Mouse (Mus musculus): Measurements from ENCODE around the gene Sfxn5. TPM values are rescaled to one million over a fixed set of nuclear protein-coding genes. Genes with fewer than 3 reads are reported as not detected.
A peak's percentile ranks its signal among the peaks of the same experiment; 100 is the strongest.

The Sfxn5 gene
- polyA plus RNA-seq, 1 experiment from 2014 or later, result 15.8 TPM

DNA sequence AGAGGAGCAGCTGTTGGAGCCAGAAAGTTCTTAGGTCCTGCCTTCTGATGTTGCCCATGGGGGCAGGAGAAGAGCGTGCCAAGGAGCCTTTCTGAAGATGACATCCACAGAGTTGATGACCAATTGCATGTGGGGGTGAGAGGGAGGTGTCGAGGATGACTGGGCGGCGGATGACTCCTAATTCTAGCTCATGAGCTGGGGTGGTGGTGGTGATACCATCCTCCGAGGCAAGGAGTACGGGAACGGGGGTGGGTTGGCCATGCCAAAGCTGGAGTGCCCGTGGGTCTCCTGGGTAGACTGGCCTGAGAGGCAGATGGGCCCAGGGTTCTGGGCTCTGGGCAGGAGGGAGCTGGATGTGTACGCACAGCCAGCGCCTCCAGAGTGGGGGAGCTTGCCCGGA is 113.5 kb downstream of the Sfxn5 start:
- Histone ChIP-seq H3K4me1 (replicated peaks) (peaks cover 10% of the 10 kb centered on the region; the same call in 1 of the 2 replicates), H3K36me3 (no peaks in the 10 kb centered on the region), H3K27me3 (no peaks in the 10 kb centered on the region), H3K27ac (replicated peaks) (no peak overlapping the region), H3K4me2 (no peak overlapping the region), H3K9ac (no peak overlapping the region), H3K4me3 (no peak overlapping the region), H3K9me3 (no peaks in the 10 kb centered on the region)
- WGBS, result 93% methylated on average over 11 of the region's 11 CpGs
- ATAC-seq (ENCODE audit: low read depth), result no peak

DNA sequence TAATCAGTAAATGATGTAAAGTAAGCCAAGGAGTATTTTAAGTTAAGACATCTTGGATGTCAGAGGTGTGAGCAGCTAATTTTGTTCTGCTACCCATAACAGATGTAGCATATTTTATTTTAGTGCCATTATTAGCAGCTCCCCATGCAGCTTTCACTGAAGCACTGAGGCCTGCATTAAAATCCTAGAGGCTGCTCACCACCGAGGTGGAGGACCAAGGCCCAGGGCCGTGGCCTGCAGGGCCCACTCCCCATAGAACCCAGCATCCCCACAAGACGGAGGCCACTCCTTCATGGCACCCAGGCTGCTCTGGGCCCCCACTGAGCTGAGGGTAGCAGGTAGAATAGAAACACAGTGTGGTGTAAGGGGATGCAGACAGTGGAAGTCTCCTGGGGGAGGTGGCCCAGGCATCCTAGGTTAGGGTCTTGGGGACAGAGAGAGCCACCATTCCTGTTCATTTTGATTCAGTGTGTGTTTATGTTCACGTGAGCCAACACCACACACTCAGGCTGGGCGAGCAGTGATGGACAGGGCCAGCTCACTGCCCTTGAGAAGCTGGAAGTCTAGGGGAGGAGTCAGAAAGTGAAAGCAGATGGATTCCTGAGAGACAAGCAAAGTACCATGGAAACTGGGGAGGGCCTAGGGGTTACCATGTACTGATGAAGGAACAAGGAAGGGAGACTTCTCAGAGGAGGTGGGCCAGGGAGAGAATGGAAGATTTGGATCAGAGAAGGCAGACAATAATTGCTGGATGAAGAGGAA is 114.4 kb downstream of the Sfxn5 start:
- no peaks in the 10 kb centered on the region for H3K9me3 ChIP-seq
- no peaks in the 10 kb centered on the region for H3K27me3 ChIP-seq
- no peak for ATAC-seq (ENCODE audit: low read depth)
- no peak overlapping the region for H3K4me3 ChIP-seq
- no peak overlapping the region for H3K27ac ChIP-seq (replicated peaks)
- no peak overlapping the region for H3K4me2 ChIP-seq
- 52% methylated on average over 5 of the region's 5 CpGs for WGBS
- H3K9ac ChIP-seq, result no peak overlapping the region
- no peaks in the 10 kb centered on the region for H3K36me3 ChIP-seq
- peaks cover 9% of the 10 kb centered on the region; the same call in 1 of the 2 replicates for H3K4me1 ChIP-seq (replicated peaks)

DNA sequence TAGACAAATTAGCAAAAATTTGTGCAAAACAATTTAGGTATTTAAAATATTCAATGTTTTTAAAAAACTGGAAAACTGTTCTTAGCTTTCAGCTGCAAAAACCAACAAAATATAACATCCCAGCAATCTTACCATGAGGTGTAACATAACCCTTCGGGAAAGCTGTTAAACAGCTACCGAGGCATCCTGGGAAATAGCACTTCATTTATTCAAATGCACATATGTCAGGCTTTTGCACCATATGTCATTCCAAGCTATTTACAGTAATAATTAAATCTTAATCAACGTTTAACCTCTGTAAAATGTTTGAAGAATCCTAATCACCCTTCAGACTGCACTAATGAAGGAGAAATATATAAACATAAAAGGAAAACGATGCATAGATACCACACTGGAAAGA is 115.0 kb downstream of the Sfxn5 start:
- Histone ChIP-seq H3K9ac (no peak overlapping the region), H3K4me1 (replicated peaks) (peaks cover 4% of the 10 kb centered on the region; the same call in 1 of the 2 replicates), H3K36me3 (no peaks in the 10 kb centered on the region), H3K27ac (replicated peaks) (no peak overlapping the region), H3K4me2 (no peak overlapping the region), H3K27me3 (no peaks in the 10 kb centered on the region), H3K4me3 (no peak overlapping the region), H3K9me3 (no peaks in the 10 kb centered on the region)
- 55% methylated on average over 4 of the region's 4 CpGs for WGBS
- no peak for ATAC-seq (ENCODE audit: low read depth)

DNA sequence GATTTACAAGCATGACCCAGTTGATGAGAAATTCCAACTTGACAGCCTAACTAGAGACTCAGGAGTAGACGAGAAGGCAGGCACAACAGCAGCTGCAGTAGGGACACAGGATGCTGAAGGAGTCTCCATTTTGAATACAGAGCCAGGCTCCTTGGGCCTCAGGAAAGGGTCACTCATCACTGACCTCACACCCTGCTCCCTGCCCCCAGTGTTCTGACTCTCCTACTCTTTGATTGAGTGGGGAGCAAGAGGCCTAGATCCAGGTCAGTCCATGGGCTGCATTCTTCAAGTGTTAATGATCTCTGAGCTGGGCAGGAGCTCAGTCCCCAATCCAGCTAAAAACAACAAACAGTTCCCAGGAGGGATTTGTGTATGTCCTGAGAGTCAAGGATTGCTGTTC is 122.5 kb downstream of the Sfxn5 start:
- no peak overlapping the region for H3K9ac ChIP-seq
- peaks cover 20% of the 10 kb centered on the region for H3K27me3 ChIP-seq
- H3K4me2 ChIP-seq, result no peak overlapping the region
- H3K4me3 ChIP-seq, result no peak overlapping the region
- no peaks in the 10 kb centered on the region for H3K9me3 ChIP-seq
- no peak overlapping the region for H3K27ac ChIP-seq (replicated peaks)
- ATAC-seq (ENCODE audit: low read depth), result no peak
- WGBS, result 74% methylated on average over 1 of the region's 1 CpGs
- H3K36me3 ChIP-seq, result no peaks in the 10 kb centered on the region
- 0 out of 2 replicates have a peak, but pooled peaks cover 3% of the 10 kb centered on the region for H3K4me1 ChIP-seq (replicated peaks)

DNA sequence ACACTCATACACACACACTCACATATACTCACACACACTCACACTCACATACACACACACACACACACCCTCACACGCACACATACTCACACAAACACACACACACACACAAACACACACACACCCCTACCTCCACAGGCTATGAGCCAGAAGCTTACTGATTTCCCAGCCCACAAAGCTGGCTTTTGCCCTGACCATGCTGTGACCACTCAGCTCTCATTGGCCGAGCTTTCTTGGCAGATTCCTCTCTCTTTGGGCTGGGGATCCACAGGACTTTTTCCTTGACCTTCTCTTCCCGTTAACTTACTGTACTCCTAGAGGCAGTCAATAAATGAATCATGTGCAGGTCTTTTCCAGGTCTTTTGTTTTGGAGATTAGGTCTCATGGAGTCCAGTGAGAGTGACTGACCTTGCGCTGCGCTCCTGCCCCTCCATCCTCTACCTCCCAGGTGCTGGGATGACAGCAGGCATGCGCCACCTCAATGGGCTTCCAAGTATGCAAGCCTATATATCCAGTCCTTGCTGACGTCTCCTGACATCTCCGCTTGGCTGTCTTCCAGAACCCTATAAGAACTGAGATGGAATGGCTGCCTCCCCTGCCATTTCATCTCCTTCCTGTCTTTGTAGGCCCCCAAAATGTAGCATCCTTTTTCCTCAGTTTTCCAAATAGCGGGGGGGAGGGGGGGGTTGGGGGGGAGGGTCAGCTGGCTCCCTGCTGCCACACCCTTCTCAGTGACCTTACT is 123.8 kb downstream of the Sfxn5 start:
- Histone ChIP-seq H3K27me3 (peaks cover 29% of the 10 kb centered on the region), H3K4me2 (no peak overlapping the region), H3K9ac (no peak overlapping the region), H3K4me3 (no peak overlapping the region), H3K9me3 (no peaks in the 10 kb centered on the region), H3K4me1 (replicated peaks) (0 out of 2 replicates have a peak, but pooled peaks cover 3% of the 10 kb centered on the region), H3K36me3 (no peaks in the 10 kb centered on the region), H3K27ac (replicated peaks) (no peak overlapping the region)
- WGBS, result 73% methylated on average over 9 of the region's 9 CpGs
- ATAC-seq (ENCODE audit: low read depth), result no peak

DNA sequence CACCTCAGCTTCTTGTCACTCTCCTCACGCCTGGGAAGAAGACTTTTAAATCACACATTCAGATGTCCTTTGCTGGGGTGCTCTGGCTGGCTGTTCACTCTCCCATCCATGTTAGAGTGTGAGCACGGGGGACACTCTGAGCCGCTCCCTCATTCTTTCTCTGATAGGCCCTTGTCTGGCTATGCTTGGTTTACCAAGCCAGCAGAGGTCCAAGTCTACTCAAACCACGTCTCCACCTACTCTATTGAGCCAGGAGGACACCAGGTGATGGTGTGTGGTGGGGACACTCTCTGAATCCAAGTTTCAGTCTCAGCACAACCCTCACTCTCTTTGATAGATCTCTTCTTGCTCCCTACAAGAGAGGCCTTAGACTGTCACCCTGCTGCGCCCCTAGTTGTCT is 125.9 kb downstream of the Sfxn5 start:
- Histone ChIP-seq H3K27ac (replicated peaks) (no peak overlapping the region), H3K27me3 (peaks cover 37% of the 10 kb centered on the region), H3K9me3 (no peaks in the 10 kb centered on the region), H3K4me3 (no peak overlapping the region), H3K4me1 (replicated peaks) (0 out of 2 replicates have a peak, but pooled peaks cover 3% of the 10 kb centered on the region), H3K9ac (no peak overlapping the region), H3K4me2 (no peak overlapping the region), H3K36me3 (no peaks in the 10 kb centered on the region)
- whole genome bisulfite sequencing, result 79% methylated on average over 5 of the region's 5 CpGs
- ATAC-seq (ENCODE audit: low read depth), result no peak

DNA sequence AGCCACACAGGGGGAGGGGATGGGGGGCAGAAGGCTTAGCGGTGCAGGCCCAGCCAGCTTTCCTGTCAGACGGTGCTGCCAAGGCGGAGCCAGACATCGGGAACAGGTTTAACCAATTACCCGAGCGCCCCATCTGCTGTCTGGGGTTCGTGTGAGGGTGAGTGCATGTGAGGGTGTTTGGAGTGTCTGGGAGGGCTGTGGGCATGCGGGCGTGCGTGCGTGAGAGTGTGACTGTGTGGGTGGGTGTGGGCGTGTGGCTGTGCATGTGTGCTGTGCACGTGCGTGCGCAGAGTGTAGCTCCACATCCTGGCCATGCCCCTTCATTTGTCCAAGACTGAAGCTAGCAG is 126.3 kb downstream of the Sfxn5 start:
- 51% methylated on average over 15 of the region's 15 CpGs for WGBS

DNA sequence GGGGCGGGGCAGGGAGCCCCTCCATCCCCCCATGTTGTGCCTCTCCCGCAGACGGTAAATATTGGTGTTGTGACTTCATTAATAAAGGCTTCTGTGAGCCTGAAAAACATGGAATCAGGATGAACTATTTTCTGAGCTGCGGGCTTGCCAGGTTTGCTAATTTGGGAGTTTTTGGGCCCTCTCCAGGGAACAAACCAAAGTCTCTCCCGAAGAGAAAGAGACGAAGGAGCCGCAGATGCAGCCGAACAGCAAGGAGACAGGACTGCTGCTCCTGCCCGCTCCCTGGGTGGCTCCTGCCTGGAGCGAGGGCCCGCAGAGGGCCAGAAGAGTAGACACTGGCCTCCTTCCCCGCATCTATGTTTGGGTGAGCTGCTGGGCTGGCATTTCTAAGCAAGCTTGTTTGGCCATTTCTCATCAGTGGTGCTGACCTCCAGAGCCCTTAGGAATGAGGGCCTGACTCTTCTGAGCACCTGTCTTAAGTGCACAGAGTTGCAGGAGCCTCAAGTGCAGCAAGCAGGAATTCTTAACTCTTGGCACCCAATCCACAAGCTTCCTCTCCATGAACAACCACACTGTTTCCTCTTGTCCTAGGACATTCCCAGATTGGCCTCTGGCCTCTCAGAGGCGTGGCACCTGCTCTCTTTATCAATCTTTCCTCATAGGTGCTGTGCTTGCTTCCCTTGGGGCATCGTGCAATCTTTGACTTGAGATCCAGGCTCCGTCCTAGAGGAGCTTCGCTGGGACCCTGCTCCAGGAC is 126.9 kb downstream of the Sfxn5 start:
- Histone ChIP-seq H3K9me3 (no peaks in the 10 kb centered on the region), H3K27me3 (peaks cover 45% of the 10 kb centered on the region), H3K4me3 (no peak overlapping the region), H3K27ac (replicated peaks) (no peak overlapping the region), H3K36me3 (no peaks in the 10 kb centered on the region), H3K4me2 (no peak overlapping the region), H3K9ac (no peak overlapping the region), H3K4me1 (replicated peaks) (0 out of 2 replicates have a peak, but pooled peaks cover 3% of the 10 kb centered on the region)
- WGBS, result 35% methylated on average over 16 of the region's 16 CpGs
- ATAC-seq (ENCODE audit: low read depth), result no peak

More for the DNA sequence above, 126.3 kb downstream of the Sfxn5 start:
- H3K27ac ChIP-seq (replicated peaks), result no peak overlapping the region
- H3K9me3 ChIP-seq, result no peaks in the 10 kb centered on the region
- 0 out of 2 replicates have a peak, but pooled peaks have one; percentile 11 for ATAC-seq (ENCODE audit: low read depth)
- H3K4me1 ChIP-seq (replicated peaks), result 0 out of 2 replicates have a peak, but pooled peaks cover 3% of the 10 kb centered on the region
- peaks cover 41% of the 10 kb centered on the region for H3K27me3 ChIP-seq
- H3K9ac ChIP-seq, result no peak overlapping the region
- H3K4me2 ChIP-seq, result no peak overlapping the region
- H3K36me3 ChIP-seq, result no peaks in the 10 kb centered on the region
- no peak overlapping the region for H3K4me3 ChIP-seq

DNA sequence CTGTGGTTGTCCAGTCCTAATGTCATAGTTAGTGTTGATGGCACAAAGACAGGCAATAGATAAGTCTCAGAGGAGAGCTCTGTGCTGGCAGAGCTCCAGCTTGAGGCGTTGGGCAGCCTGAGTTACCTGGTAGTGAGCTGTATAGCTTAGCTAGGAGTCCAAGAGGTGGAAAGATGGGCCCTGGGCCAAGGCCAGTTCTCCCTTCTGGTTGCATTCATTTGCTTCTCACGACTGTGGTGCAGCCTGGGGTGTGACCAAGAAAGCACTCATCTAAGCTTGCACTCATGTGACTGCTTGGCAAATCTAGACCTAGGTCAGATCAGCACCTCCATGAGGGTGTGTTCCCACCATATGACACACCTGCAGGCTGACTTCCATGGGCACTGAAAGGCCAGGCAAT is 135.3 kb downstream of the Sfxn5 start:
- Histone ChIP-seq H3K27me3 (peaks cover 83% of the 10 kb centered on the region), H3K4me3 (no peak overlapping the region), H3K4me2 (no peak overlapping the region), H3K9ac (no peak overlapping the region), H3K4me1 (replicated peaks) (no peaks in the 10 kb centered on the region; the same call in 1 of the 2 replicates), H3K9me3 (no peaks in the 10 kb centered on the region), H3K36me3 (no peaks in the 10 kb centered on the region), H3K27ac (replicated peaks) (no peak overlapping the region)
- no peak for ATAC-seq (ENCODE audit: low read depth)
- 71% methylated on average over 2 of the region's 2 CpGs for WGBS

DNA sequence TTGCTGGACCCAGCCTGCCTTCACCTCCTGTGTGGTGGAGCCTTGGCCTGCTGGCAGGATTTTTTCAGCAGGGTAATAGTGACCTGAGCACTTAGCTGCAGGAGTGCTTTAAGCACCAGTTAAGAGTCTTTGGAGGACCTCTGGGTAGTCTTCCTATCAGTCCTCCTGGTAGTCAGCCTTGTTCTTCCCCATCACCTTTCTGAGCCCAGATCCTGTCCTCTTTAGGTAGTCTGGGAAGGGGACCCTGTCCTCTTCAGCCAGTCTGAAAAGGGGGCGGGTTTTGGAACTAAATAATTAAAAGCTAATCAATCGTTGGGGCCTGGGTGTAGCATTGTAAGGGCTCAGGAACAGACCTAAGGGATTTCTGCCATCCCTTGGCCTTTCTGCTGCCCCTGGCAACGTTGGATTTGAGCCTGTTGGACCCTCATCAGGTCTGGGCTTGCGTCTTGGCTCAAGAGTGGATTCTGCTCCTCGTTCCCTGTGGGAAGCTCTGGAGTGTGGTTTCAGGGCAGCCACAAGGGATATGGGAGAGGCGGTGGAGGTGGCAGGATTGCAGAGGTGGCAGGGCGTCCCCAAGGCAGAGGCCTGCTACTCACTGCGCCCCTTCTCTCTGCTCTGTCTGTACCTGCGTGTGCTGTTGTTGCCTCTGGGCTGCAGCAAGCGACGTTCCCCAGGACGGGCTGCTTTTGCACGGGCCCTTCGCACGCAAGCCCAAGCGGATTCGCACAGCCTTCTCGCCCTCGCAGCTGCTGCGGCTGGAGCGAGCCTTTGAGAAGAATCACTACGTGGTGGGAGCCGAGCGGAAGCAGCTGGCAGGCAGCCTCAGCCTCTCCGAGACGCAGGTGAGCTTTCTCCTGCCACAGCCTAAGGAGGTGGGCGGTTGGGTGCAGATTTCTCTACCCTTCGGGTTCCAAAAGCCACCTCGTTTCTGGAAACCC is 139.6 kb downstream of the Sfxn5 start:
- 2% methylated on average over 29 of the region's 29 CpGs for WGBS
- Histone ChIP-seq H3K27me3 (peaks cover 98% of the 10 kb centered on the region), H3K4me2 (no peak overlapping the region), H3K9me3 (no peaks in the 10 kb centered on the region), H3K4me1 (replicated peaks) (peaks cover 14% of the 10 kb centered on the region), H3K4me3 (no peak overlapping the region), H3K9ac (no peak overlapping the region), H3K36me3 (no peaks in the 10 kb centered on the region), H3K27ac (replicated peaks) (no peak overlapping the region)
- peak; percentile 36; the same call in 1 of the 2 replicates for ATAC-seq (ENCODE audit: low read depth)

DNA sequence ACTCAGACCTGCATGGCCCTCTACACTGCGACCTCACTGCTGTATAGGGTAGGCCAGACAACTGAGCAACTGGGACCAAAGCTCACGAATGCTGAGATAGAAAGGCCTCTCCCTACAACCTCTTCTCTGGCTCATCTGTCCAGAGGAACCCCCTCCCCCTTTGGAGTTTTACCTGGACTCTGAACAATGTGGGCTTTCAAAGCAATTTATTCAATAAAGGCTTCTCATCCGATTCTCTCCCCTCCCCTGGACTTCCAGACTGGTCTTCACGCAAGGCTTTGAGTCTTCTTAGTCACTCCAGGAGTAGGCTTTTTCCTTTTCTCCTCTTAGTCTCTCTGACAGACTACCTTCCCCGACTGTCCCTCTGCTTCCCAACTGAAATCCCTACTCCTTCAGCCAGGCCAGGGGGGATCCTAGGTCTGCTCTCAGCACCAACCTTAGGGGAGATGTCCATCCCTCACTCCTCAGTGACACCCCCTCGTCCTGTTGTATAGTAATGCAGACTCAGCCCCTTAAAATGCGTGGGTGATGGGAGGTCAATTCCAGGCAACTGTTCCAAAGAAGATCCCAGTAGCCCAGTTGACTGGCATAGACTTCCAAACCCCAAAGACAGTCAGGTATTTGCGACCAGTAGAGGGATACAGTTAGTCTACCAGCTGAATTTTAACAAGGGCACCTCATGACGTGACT is 141.3 kb downstream of the Sfxn5 start:
- no peak overlapping the region for H3K27ac ChIP-seq (replicated peaks)
- no peaks in the 10 kb centered on the region for H3K9me3 ChIP-seq
- H3K4me2 ChIP-seq, result no peak overlapping the region
- peaks cover 99% of the 10 kb centered on the region for H3K27me3 ChIP-seq
- peaks cover 31% of the 10 kb centered on the region for H3K4me1 ChIP-seq (replicated peaks)
- WGBS, result 10% methylated on average over 9 of the region's 9 CpGs
- H3K4me3 ChIP-seq, result no peak overlapping the region
- H3K9ac ChIP-seq, result no peak overlapping the region
- no peak for ATAC-seq (ENCODE audit: low read depth)
- H3K36me3 ChIP-seq, result no peaks in the 10 kb centered on the region

All from neural tube, embryonic 13.5 days (tissue).